Mouse (Mus musculus): ENCODE data around the gene Cubn. TPM values are rescaled to one million over a fixed set of nuclear protein-coding genes. Genes with fewer than 3 reads are reported as not detected.

The Cubn gene
- polyA plus RNA-seq, 1 experiment = 0.06 TPM

- TF ChIP-seq POLR2A (IDR thresholded peaks at IDR 0.05; ENCODE audit: low read depth, low read length) (no peak), CTCF (IDR thresholded peaks at IDR 0.05; ENCODE audit: extremely low read depth, insufficient read depth, insufficient read length, insufficient replicate concordance) (no peak)
- Histone ChIP-seq H3K27me3 (ENCODE audit: control insufficient read depth, insufficient read depth, low read length) (no peaks in the 10 kb centered on the region), H3K4me1 (ENCODE audit: control insufficient read depth, insufficient read depth, insufficient read length) (no peaks in the 10 kb centered on the region), H3K36me3 (ENCODE audit: control insufficient read depth, insufficient read depth, low read length) (no peaks in the 10 kb centered on the region), H3K4me3 (ENCODE audit: extremely low read depth, insufficient read depth, insufficient read length) (no peak overlapping the region), H3K27ac (ENCODE audit: insufficient read depth, low read length) (no peak overlapping the region)
- DNase-seq (ENCODE audit: low read depth in 1 of 2, low spot score in 2 of 2) = no peak
- WGBS = 74% methylated on average over 5 of the region's 5 CpGs
Observed at GRCm38 (mm10) chr2:13399480-13400072, 92.0 kb downstream of the Cubn start.

DNA sequence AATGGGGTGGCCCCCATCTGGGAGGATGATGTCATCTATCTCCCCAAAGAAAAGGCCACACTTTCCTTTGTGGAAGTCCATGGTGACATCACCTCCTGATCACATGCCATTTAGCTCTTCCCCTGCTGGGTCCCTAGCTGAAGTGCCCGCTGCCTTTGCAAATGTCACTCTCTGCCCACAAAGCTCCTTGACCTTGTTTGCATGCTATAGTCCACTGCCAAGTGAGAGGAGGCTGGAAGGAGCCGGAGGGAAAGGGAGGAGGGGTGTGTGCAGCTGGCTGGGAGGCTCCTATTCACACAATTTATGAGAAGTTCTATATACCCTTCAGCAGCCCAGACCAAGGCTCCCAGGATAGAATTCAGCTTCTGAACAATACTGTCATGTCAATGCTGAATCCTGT is 92.7 kb downstream of the Cubn start:
- no peaks in the 10 kb centered on the region for H3K27me3 ChIP-seq (ENCODE audit: control insufficient read depth, insufficient read depth, low read length)
- H3K36me3 ChIP-seq (ENCODE audit: control insufficient read depth, insufficient read depth, low read length) = no peaks in the 10 kb centered on the region
- no peak for TF ChIP-seq CTCF (IDR thresholded peaks at IDR 0.05; ENCODE audit: extremely low read depth, insufficient read depth, insufficient read length, insufficient replicate concordance)
- H3K27ac ChIP-seq (ENCODE audit: insufficient read depth, low read length) = no peak overlapping the region
- H3K4me3 ChIP-seq (ENCODE audit: extremely low read depth, insufficient read depth, insufficient read length) = no peak overlapping the region
- WGBS = 61% methylated on average over 2 of the region's 2 CpGs
- no peaks in the 10 kb centered on the region for H3K4me1 ChIP-seq (ENCODE audit: control insufficient read depth, insufficient read depth, insufficient read length)
- no peak for DNase-seq (ENCODE audit: low read depth in 1 of 2, low spot score in 2 of 2)

GRCm38 (mm10) chr2:13398551-13398950 is 93.1 kb downstream of the Cubn start:
- 82% methylated on average over 4 of the region's 4 CpGs for WGBS
- no peak overlapping the region for H3K27ac ChIP-seq (ENCODE audit: insufficient read depth, low read length)
- no peak overlapping the region for H3K4me3 ChIP-seq (ENCODE audit: extremely low read depth, insufficient read depth, insufficient read length)
- TF ChIP-seq CTCF (IDR thresholded peaks at IDR 0.05; ENCODE audit: extremely low read depth, insufficient read depth, insufficient read length, insufficient replicate concordance) = no peak
- no peak for TF ChIP-seq POLR2A (IDR thresholded peaks at IDR 0.05; ENCODE audit: low read depth, low read length)
- H3K4me1 ChIP-seq (ENCODE audit: control insufficient read depth, insufficient read depth, insufficient read length) = no peaks in the 10 kb centered on the region
- H3K36me3 ChIP-seq (ENCODE audit: control insufficient read depth, insufficient read depth, low read length) = no peaks in the 10 kb centered on the region
- no peaks in the 10 kb centered on the region for H3K27me3 ChIP-seq (ENCODE audit: control insufficient read depth, insufficient read depth, low read length)
- DNase-seq (ENCODE audit: low read depth in 1 of 2, low spot score in 2 of 2) = no peak

GRCm38 (mm10) chr2:13396124-13396540 is 95.5 kb downstream of the Cubn start:
- Histone ChIP-seq H3K36me3 (ENCODE audit: control insufficient read depth, insufficient read depth, low read length) (no peaks in the 10 kb centered on the region), H3K27me3 (ENCODE audit: control insufficient read depth, insufficient read depth, low read length) (no peaks in the 10 kb centered on the region), H3K4me1 (ENCODE audit: control insufficient read depth, insufficient read depth, insufficient read length) (no peaks in the 10 kb centered on the region), H3K27ac (ENCODE audit: insufficient read depth, low read length) (no peak overlapping the region), H3K4me3 (ENCODE audit: extremely low read depth, insufficient read depth, insufficient read length) (no peak overlapping the region)
- TF ChIP-seq CTCF (IDR thresholded peaks at IDR 0.05; ENCODE audit: extremely low read depth, insufficient read depth, insufficient read length, insufficient replicate concordance) (no peak), POLR2A (IDR thresholded peaks at IDR 0.05; ENCODE audit: low read depth, low read length) (no peak)
- no peak for DNase-seq (ENCODE audit: low read depth in 1 of 2, low spot score in 2 of 2)
- 71% methylated on average over 3 of the region's 3 CpGs for WGBS

GRCm38 (mm10) chr2:13391018-13391417 is 100.6 kb downstream of the Cubn start:
- no peak overlapping the region for H3K27ac ChIP-seq (ENCODE audit: insufficient read depth, low read length)
- DNase-seq (ENCODE audit: low read depth in 1 of 2, low spot score in 2 of 2) = no peak
- H3K27me3 ChIP-seq (ENCODE audit: control insufficient read depth, insufficient read depth, low read length) = no peaks in the 10 kb centered on the region
- no peaks in the 10 kb centered on the region for H3K4me1 ChIP-seq (ENCODE audit: control insufficient read depth, insufficient read depth, insufficient read length)
- 15% methylated on average over 3 of the region's 3 CpGs for WGBS
- H3K36me3 ChIP-seq (ENCODE audit: control insufficient read depth, insufficient read depth, low read length) = no peaks in the 10 kb centered on the region
- H3K4me3 ChIP-seq (ENCODE audit: extremely low read depth, insufficient read depth, insufficient read length) = no peak overlapping the region
- no peak for TF ChIP-seq CTCF (IDR thresholded peaks at IDR 0.05; ENCODE audit: extremely low read depth, insufficient read depth, insufficient read length, insufficient replicate concordance)
- no peak for TF ChIP-seq POLR2A (IDR thresholded peaks at IDR 0.05; ENCODE audit: low read depth, low read length)

DNA sequence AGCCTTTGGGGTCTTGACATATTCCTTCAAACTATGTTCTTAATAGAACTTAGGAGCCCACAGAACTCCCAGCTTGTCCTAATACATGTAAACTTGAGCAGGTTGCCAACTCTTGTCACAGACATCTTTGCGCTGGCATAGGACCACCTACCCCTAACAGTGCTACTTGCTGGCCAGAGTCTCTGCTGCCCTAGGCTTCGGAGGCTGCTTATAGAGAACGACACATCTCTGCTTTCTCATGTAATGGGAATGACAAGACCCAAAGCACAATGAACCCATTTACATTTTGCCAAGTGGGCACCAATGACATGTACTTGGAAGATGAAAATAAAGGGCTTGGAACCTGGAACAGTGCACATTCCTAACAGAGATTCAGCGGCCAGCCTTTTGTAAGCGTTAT is 105.0 kb downstream of the Cubn start:
- 95% methylated on average over 5 of the region's 5 CpGs for WGBS
- Histone ChIP-seq H3K4me3 (ENCODE audit: extremely low read depth, insufficient read depth, insufficient read length) (no peak overlapping the region), H3K36me3 (ENCODE audit: control insufficient read depth, insufficient read depth, low read length) (no peaks in the 10 kb centered on the region), H3K27me3 (ENCODE audit: control insufficient read depth, insufficient read depth, low read length) (no peaks in the 10 kb centered on the region), H3K27ac (ENCODE audit: insufficient read depth, low read length) (no peak overlapping the region), H3K4me1 (ENCODE audit: control insufficient read depth, insufficient read depth, insufficient read length) (no peaks in the 10 kb centered on the region)
- DNase-seq (ENCODE audit: low read depth in 1 of 2, low spot score in 2 of 2) = no peak
- TF ChIP-seq CTCF (IDR thresholded peaks at IDR 0.05; ENCODE audit: extremely low read depth, insufficient read depth, insufficient read length, insufficient replicate concordance) = no peak

GRCm38 (mm10) chr2:13385542-13386345 is 105.9 kb downstream of the Cubn start:
- H3K27ac ChIP-seq (ENCODE audit: insufficient read depth, low read length) = peak overlapping the region; percentile 30; the same call in 1 of the 2 replicates
- DNase-seq (ENCODE audit: low read depth in 1 of 2, low spot score in 2 of 2) = no peak
- WGBS = 90% methylated on average over 3 of the region's 3 CpGs

More at GRCm38 (mm10) chr2:13385542-13386345, 105.9 kb downstream of the Cubn start:
- no peaks in the 10 kb centered on the region for H3K36me3 ChIP-seq (ENCODE audit: control insufficient read depth, insufficient read depth, low read length)
- no peak overlapping the region for H3K4me3 ChIP-seq (ENCODE audit: extremely low read depth, insufficient read depth, insufficient read length)
- no peaks in the 10 kb centered on the region for H3K27me3 ChIP-seq (ENCODE audit: control insufficient read depth, insufficient read depth, low read length)
- no peaks in the 10 kb centered on the region for H3K4me1 ChIP-seq (ENCODE audit: control insufficient read depth, insufficient read depth, insufficient read length)
- no peak for TF ChIP-seq CTCF (IDR thresholded peaks at IDR 0.05; ENCODE audit: extremely low read depth, insufficient read depth, insufficient read length, insufficient replicate concordance)
- no peak for TF ChIP-seq POLR2A (IDR thresholded peaks at IDR 0.05; ENCODE audit: low read depth, low read length)

Measured in spleen, adult 2 months (tissue).